9 mouse cellular contexts compared by ENCODE assay signal in genomic region chr7:100461621-100462151, GRCm38 (mm10). TPM values are rescaled to one million over a fixed set of nuclear protein-coding genes. Genes with fewer than 3 reads are reported as not detected.
DNase-seq lines count a peak whose midpoint lies in the region; TF ChIP-seq lines count a peak whose summit lies in the region.
"Had no signal": no experiment of that assay in that cellular context is flagged by ENCODE, and none has a peak within 500 bp of the region (broad histone marks: within the 10 kb centered on the region; RNA-seq: fewer than 3 reads in every experiment).

No protein-coding gene starts in this region.

- H3K27ac ChIP-seq in MEL (ENCODE audit: control insufficient read depth, low read depth, low read length): peak overlapping the region; percentile 29; the same call in 1 of the 2 replicates
- H3K27ac ChIP-seq in thymus, adult 2 months (ENCODE audit: control insufficient read depth, insufficient read depth, low read length): no peak overlapping the region

- no peak overlapping the region for H3K4me3 ChIP-seq in MEL (ENCODE audit: control insufficient read depth in 1 of 2, insufficient read depth in 1 of 2, low read depth in 2 of 2, low read length in 2 of 2)
- H3K4me3 ChIP-seq in thymus, adult 2 months (ENCODE audit: control insufficient read depth, insufficient read depth, low read length): no peak overlapping the region

- WGBS in thymus, adult 2 months: 64% methylated on average over 6 of the region's 6 CpGs

- no peak for TF ChIP-seq EP300 in MEL (IDR thresholded peaks at IDR 0.05; ENCODE audit: low read depth in 1 of 2, low read length in 2 of 2)

- H3K9ac ChIP-seq in MEL (ENCODE audit: control insufficient read depth, low read depth, low read length, poor library complexity, severe bottlenecking): no peak overlapping the region

- no peak for TF ChIP-seq RAD21 in MEL (IDR thresholded peaks at IDR 0.05; ENCODE audit: low read depth, low read length)

- TF ChIP-seq CTCF in MEL (IDR thresholded peaks at IDR 0.05 in 2 of 3, conservative IDR thresholded peaks at IDR 0.05 in 1 of 3; ENCODE audit: control insufficient read depth in 1 of 3, insufficient read depth in 1 of 3, low read depth in 2 of 3, low read length in 3 of 3, poor library complexity in 1 of 3, severe bottlenecking in 1 of 3): no peak
- TF ChIP-seq CTCF in thymus, adult 2 months (IDR thresholded peaks at IDR 0.05; ENCODE audit: borderline replicate concordance, control insufficient read depth, extremely low read depth, insufficient read depth, low read length, poor library complexity): no peak

- peak; percentile 20 for DNase-seq in cerebellum, adult 11-12 months
- no peak for DNase-seq in cerebellum, adult 11 months
- peak; percentile 42 for DNase-seq in MEL (ENCODE audit: low read depth, low spot score)
- DNase-seq in gastrocnemius, adult 18-20 months (ENCODE audit: low spot score): peak; percentile 91
- DNase-seq in kidney, postnatal 4 days: peak; percentile 29 to 51
- DNase-seq in lung, adult 18-20 months: peak; percentile 88 to 92
- DNase-seq in testis, postnatal 14 days (ENCODE audit: low spot score): peak; percentile 68
- DNase-seq in thymus, adult 2 months: no peak

- no peaks in the 10 kb centered on the region for H3K27me3 ChIP-seq in MEL (ENCODE audit: control insufficient read depth in 1 of 2, insufficient read depth in 2 of 2, low read length in 2 of 2)
- no peaks in the 10 kb centered on the region for H3K27me3 ChIP-seq in thymus, adult 2 months (ENCODE audit: control insufficient read depth, insufficient read depth, low read length)

- no peak for TF ChIP-seq POLR2A in MEL (IDR thresholded peaks at IDR 0.05; ENCODE audit: control insufficient read depth in 1 of 2, insufficient read depth in 1 of 2, low read depth in 1 of 2, low read length in 2 of 2, poor library complexity in 1 of 2)
- TF ChIP-seq POLR2A in thymus, adult 2 months (IDR thresholded peaks at IDR 0.05; ENCODE audit: control insufficient read depth, extremely low read depth, insufficient read depth, low read length, poor library complexity): no peak

- no peaks in the 10 kb centered on the region for H3K9me3 ChIP-seq in MEL (replicated peaks; ENCODE audit: insufficient read depth, low read length)

- no peaks in the 10 kb centered on the region for H3K79me2 ChIP-seq in MEL (ENCODE audit: control insufficient read depth, insufficient read depth, low read length, poor library complexity)

- H3K4me1 ChIP-seq in MEL (ENCODE audit: control insufficient read depth in 1 of 2, insufficient read depth in 2 of 2, low read length in 2 of 2): peaks cover 30 to 40% of the 10 kb centered on the region in 2 experiments
- H3K4me1 ChIP-seq in thymus, adult 2 months (replicated peaks; ENCODE audit: control insufficient read depth, insufficient read depth, low read length): no peaks in the 10 kb centered on the region

- peaks cover 0 to 38% of the 10 kb centered on the region in 2 experiments; a peak in 3 of 4 replicates for H3K36me3 ChIP-seq in MEL (ENCODE audit: control insufficient read depth in 1 of 2, insufficient read depth in 2 of 2, low read length in 2 of 2)
- peaks cover 22% of the 10 kb centered on the region; the same call in 1 of the 2 replicates for H3K36me3 ChIP-seq in thymus, adult 2 months (ENCODE audit: control insufficient read depth, insufficient read depth, low read length)

TF ChIP-seq in MEL, 35 proteins besides CTCF, POLR2A, EP300 and RAD21:
- TF ChIP-seq USF2 (IDR thresholded peaks at IDR 0.05; ENCODE audit: borderline replicate concordance in 1 of 2, insufficient read depth in 1 of 2, low read depth in 1 of 2, low read length in 2 of 2) (no peak), NRF1 (IDR thresholded peaks at IDR 0.05; ENCODE audit: insufficient read depth, low read depth, low read length, poor library complexity, severe bottlenecking) (no peak), SIN3A (IDR thresholded peaks at IDR 0.05; ENCODE audit: low read length) (peak; percentile 4; the same call in 1 of the 2 replicates)

RNA-seq across cellular contexts. Expression of gene Ucp3, which starts 11.1 kb away (rescaled TPM):
- 0.10 TPM in 1 of 2 replicates, not detected in the other for total RNA-seq in MEL (2012; rRNA removed)
- polyA plus RNA-seq in MEL (2012; ENCODE audit: insufficient read depth in 1 of 2, insufficient read length in 2 of 2, low read depth in 1 of 2, low replicate concordance in 2 of 2, missing spikeins in 1 of 2): not detected
- total RNA-seq in gastrocnemius, adult 18-20 months (2021): 100 to 1,000 TPM in 1 of 2 experiments, 10 to 100 TPM in 1; 94.4 to 203 TPM
- polyA plus RNA-seq in thymus, adult 2 months (2012; rRNA removed): 6.0 and 7.0 TPM in 2 replicates
- polyA plus RNA-seq: C2C12 had no signal

RNA-seq across cellular contexts. Expression of gene Ucp2, which starts 31.5 kb away (rescaled TPM):
- total RNA-seq in MEL (2012; rRNA removed): 139 and 156 TPM in 2 replicates
- polyA plus RNA-seq in MEL (2012; ENCODE audit: insufficient read depth in 1 of 2, insufficient read length in 2 of 2, low read depth in 1 of 2, low replicate concordance in 2 of 2, missing spikeins in 1 of 2): 100 to 1,000 TPM in 1 of 2 experiments, not detected in 1; 724 TPM
- 10 to 100 TPM; 16.6 to 17.4 TPM for total RNA-seq in gastrocnemius, adult 18-20 months (2021)
- polyA plus RNA-seq in thymus, adult 2 months (2012; rRNA removed): 1,120 and 1,396 TPM in 2 replicates

RNA-seq across cellular contexts. Expression of gene Dnajb13, which starts 53.1 kb away (rescaled TPM):
- total RNA-seq in MEL (2012; rRNA removed): 2.0 and 2.2 TPM in 2 replicates
- polyA plus RNA-seq in MEL (2012; ENCODE audit: insufficient read depth in 1 of 2, insufficient read length in 2 of 2, low read depth in 1 of 2, low replicate concordance in 2 of 2, missing spikeins in 1 of 2): 1 to 10 TPM in 1 of 2 experiments, not detected in 1; 3.6 TPM
- total RNA-seq in gastrocnemius, adult 18-20 months (2021): not detected
- polyA plus RNA-seq in thymus, adult 2 months (2012; rRNA removed): 2.2 and 3.0 TPM in 2 replicates

Comparison
In these comparisons a context has a peak if more than half of its experiments do, and no peak if none do; other contexts are left out.
1. DNase-seq: peak in cerebellum, adult 11-12 months (single experiment), MEL (single experiment), gastrocnemius, adult 18-20 months (single experiment), kidney, postnatal 4 days (2 of 2), lung, adult 18-20 months (2 of 2) and testis, postnatal 14 days (single experiment); none in cerebellum, adult 11 months (single experiment) and thymus, adult 2 months (single experiment).
2. RNA of gene Ucp3, which starts 11.1 kb away (total RNA-seq): 94.4 to 203 TPM in gastrocnemius, adult 18-20 months; 0.10 TPM in MEL; every median in the first group is over 10 times any median in the second.